Mouse (Mus musculus): ENCODE results near the gene Slc25a36. TPM values are rescaled to one million over a fixed set of nuclear protein-coding genes. Genes with fewer than 3 reads are reported as not detected.

The Slc25a36 gene
- 70.4 and 71.0 TPM in 2 replicates for polyA plus RNA-seq (2015; fragmentation: Nextera tagmentation; extraction: Ambion mirVana)

GRCm38 (mm10) chr9:97110571-97111390, at the start of gene Slc25a36:
Gene Slc25a36, minus strand, starts transcription at chr9:97111157.

Other genes with a start within 250 kb of the Slc25a36 start
- gene Pxylp1, start 218.5 kb downstream of the Slc25a36 start, polyA plus RNA-seq (2015; fragmentation: Nextera tagmentation; extraction: Ambion mirVana) = 14.5 and 15.2 TPM in 2 replicates
- gene Spsb4, start 92.3 kb downstream of the Slc25a36 start, polyA plus RNA-seq (2015; fragmentation: Nextera tagmentation; extraction: Ambion mirVana) = 26.9 and 31.0 TPM in 2 replicates

All from neural tube, postnatal 0 days (tissue).